Mouse (Mus musculus) liver, embryonic 14.5 days (tissue): ENCODE measurements at regions not wholly inside any gene's neighbourhood (a gene's known extent, or its start where the extent isn't known, plus 50 kb on each side); places are given as distances from the start of the nearest gene placed in this dataset.

Source experiments
- ATAC-seq: fragments of 200-750 bp; cut with Nextera tagmentation; 2 replicates; pipeline ENCODE4 v1.8.0; 2017; ENCODE audit warnings: moderate number of reproducible peaks, mild to moderate bottlenecking, moderate library complexity; ENCODE audit not compliant: insufficient read depth
- DNase-seq, 3 experiments: peaks; one replicate each; pipeline ENCODE4 v3.0.0-alpha.2; 2012 to 2013; ENCODE audit warnings: low read depth in 3 of 3, low spot score in 3 of 3
- H3K27ac ChIP-seq: fragments of 300-500 bp; sonication (generic); 2 replicates; pipeline ENCODE4 v1.5.1; 2014; ENCODE audit warnings: moderate library complexity, mild to moderate bottlenecking, control low read depth, inconsistent platforms
- H3K27me3 ChIP-seq: fragments of 300-500 bp; sonication (generic); 2 replicates; pipeline ENCODE4 v1.6.1; 2014; ENCODE audit warnings: mild to moderate bottlenecking, low read length, moderate library complexity; ENCODE audit not compliant: control insufficient read depth, insufficient read depth
- H3K36me3 ChIP-seq: fragments of 300-500 bp; sonication (generic); replicated peaks from 2 replicates; pipeline ENCODE4 v1.6.1; 2014; ENCODE audit warnings: low read depth; ENCODE audit not compliant: control insufficient read depth, insufficient read depth
- H3K4me1 ChIP-seq, 2 experiments: fragments of 200-500 bp in 1 of 2; fragments of 300-500 bp in 1 of 2; sonication (generic) in 1 of 2; replicated peaks; 2 replicates each; pipeline ENCODE4 v1.6.1; 2012 to 2014; ENCODE audit warnings: antibody characterized with exemption in 1 of 2, inconsistent platforms in 1 of 2, low read length in 1 of 2; ENCODE audit not compliant: control insufficient read depth in 2 of 2, insufficient read depth in 2 of 2
- H3K4me2 ChIP-seq: fragments of 300-500 bp; sonication (generic); 2 replicates; pipeline ENCODE4 v1.6.1; 2014; ENCODE audit warnings: low read depth, mild to moderate bottlenecking, control low read depth, moderate library complexity
- H3K4me3 ChIP-seq, 2 experiments: fragments of 200-500 bp in 1 of 2; fragments of 300-500 bp in 1 of 2; sonication (generic) in 1 of 2; 2 replicates each; pipeline ENCODE4 v1.5.1; 2012 to 2014; ENCODE audit warnings: low read depth in 2 of 2, low read length in 2 of 2, mild to moderate bottlenecking in 2 of 2, control low read depth in 1 of 2, inconsistent platforms in 1 of 2, moderate library complexity in 1 of 2; ENCODE audit not compliant: insufficient read depth in 1 of 2
- H3K9ac ChIP-seq: fragments of 300-500 bp; sonication (generic); replicated peaks from 2 replicates; pipeline ENCODE4 v1.6.1; 2014; ENCODE audit warnings: mild to moderate bottlenecking, control low read depth, moderate library complexity
- H3K9me3 ChIP-seq: fragments of 300-500 bp; sonication (generic); 2 replicates; pipeline ENCODE4 v1.6.1; 2016; ENCODE audit warnings: low read length, mixed read lengths; ENCODE audit not compliant: control insufficient read depth
- CTCF ChIP-seq: IDR thresholded peaks from 2 replicates; pipeline ENCODE4 v1.5.1; 2016; ENCODE audit warnings: antibody characterized with exemption, low read depth, control low read depth
- EP300 ChIP-seq: IDR thresholded peaks from 2 replicates; pipeline ENCODE4 v1.6.1; 2016; ENCODE audit warnings: antibody characterized with exemption, low read depth
- WGBS: fragments of 180-500 bp; shearing (Covaris S2); extraction: QIAGEN DNeasy Blood & Tissue Kit; methylation state at CpG from one replicate; pipeline ENCODE4 v1.1.7; 2014; ENCODE audit not compliant: insufficient replicate concordance; 5-methylcytosine and 5-hydroxymethylcytosine counted together

DNA sequence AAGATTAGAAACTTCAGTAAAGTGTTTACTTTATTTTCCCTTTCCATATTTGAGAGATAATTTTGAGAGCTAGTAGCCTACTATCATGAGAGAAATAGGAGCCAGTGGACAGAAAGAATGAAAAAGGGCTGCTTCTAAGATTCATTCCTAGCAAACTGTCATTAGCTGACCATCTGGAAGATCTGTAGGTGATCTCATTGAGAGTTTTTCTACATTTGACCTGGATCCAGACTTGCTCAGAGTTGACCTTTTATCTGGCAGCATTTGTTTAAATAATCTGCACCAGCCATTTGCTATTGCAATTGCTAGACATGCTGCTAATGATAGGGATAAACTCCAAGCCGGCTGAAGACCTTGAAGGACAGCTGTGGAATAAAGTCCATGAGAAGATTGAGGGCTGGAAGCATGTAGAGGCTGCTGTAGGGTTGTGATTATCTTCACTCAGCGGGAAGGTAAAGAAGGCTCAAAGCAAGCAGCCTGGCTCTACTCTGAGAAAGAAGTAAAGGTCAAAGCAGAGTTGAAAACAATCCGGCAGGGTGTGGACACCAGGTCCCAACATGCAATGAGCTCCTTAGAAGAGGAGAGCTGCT, 151.2 kb downstream of the Ankrd50 start:
- ATAC-seq = no peak

GRCm38 (mm10) chr3:38331169-38331568, 153.5 kb downstream of the Ankrd50 start:
- Histone ChIP-seq H3K4me1 (no peaks in the 10 kb centered on the region), H3K9me3 (no peaks in the 10 kb centered on the region), H3K27me3 (no peaks in the 10 kb centered on the region), H3K4me3 (no peak overlapping the region), H3K27ac (no peak overlapping the region), H3K4me2 (no peak overlapping the region), H3K36me3 (no peaks in the 10 kb centered on the region), H3K9ac (no peak overlapping the region)
- DNase-seq = no peak
- no peak for TF ChIP-seq EP300
- TF ChIP-seq CTCF = no peak
- ATAC-seq = no peak

More for the DNA sequence above, 151.2 kb downstream of the Ankrd50 start:
- TF ChIP-seq CTCF (no peak), EP300 (no peak)
- no peaks in the 10 kb centered on the region for H3K27me3 ChIP-seq
- no peak overlapping the region for H3K4me3 ChIP-seq
- H3K36me3 ChIP-seq = no peaks in the 10 kb centered on the region
- WGBS = 47% methylated on average over 3 of the region's 3 CpGs
- H3K9me3 ChIP-seq = no peaks in the 10 kb centered on the region
- DNase-seq = no peak
- H3K4me2 ChIP-seq = no peak overlapping the region
- H3K9ac ChIP-seq = no peak overlapping the region
- no peak overlapping the region for H3K27ac ChIP-seq
- no peaks in the 10 kb centered on the region for H3K4me1 ChIP-seq

GRCm38 (mm10) chr3:38327286-38327685, 157.4 kb downstream of the Ankrd50 start:
- no peaks in the 10 kb centered on the region for H3K9me3 ChIP-seq
- no peak overlapping the region for H3K27ac ChIP-seq
- no peaks in the 10 kb centered on the region for H3K27me3 ChIP-seq
- TF ChIP-seq EP300 = no peak
- no peak for TF ChIP-seq CTCF
- H3K4me3 ChIP-seq = no peak overlapping the region
- 50% methylated on average over 2 of the region's 2 CpGs for WGBS
- no peak overlapping the region for H3K4me2 ChIP-seq
- no peak overlapping the region for H3K9ac ChIP-seq
- no peaks in the 10 kb centered on the region for H3K4me1 ChIP-seq
- DNase-seq = no peak
- no peaks in the 10 kb centered on the region for H3K36me3 ChIP-seq
- ATAC-seq = no peak

DNA sequence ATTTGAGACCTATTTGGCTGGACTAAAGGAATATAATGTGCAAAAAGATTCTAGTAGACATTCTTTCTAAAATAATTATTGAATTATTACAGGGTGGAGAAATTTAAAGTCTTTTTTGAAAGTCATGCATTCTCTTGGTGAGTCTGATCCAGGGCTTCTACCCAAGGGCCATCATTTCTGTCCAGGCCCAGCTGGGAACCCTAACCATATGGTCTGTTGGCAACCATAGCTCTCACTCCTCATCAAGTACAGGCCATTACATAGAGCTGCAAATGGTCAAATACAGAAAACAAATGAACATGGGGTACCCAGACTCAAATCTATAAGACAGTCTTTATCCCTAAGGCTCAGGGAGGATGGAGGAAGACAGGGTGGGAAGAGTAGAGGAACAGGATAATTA, 158.4 kb downstream of the Ankrd50 start:
- Histone ChIP-seq H3K4me3 (no peak overlapping the region), H3K9ac (no peak overlapping the region), H3K27me3 (no peaks in the 10 kb centered on the region), H3K27ac (no peak overlapping the region), H3K4me2 (no peak overlapping the region), H3K36me3 (no peaks in the 10 kb centered on the region), H3K9me3 (no peaks in the 10 kb centered on the region), H3K4me1 (no peaks in the 10 kb centered on the region)
- no peak for DNase-seq
- TF ChIP-seq EP300 = no peak
- no peak for ATAC-seq

- ATAC-seq (no peak), DNase-seq (no peak)
- H3K27me3 ChIP-seq = no peaks in the 10 kb centered on the region
- no peak for TF ChIP-seq CTCF
- no peak for TF ChIP-seq EP300
- H3K27ac ChIP-seq = no peak overlapping the region
- no peaks in the 10 kb centered on the region for H3K4me1 ChIP-seq
- no peaks in the 10 kb centered on the region for H3K9me3 ChIP-seq
- H3K4me2 ChIP-seq = no peak overlapping the region
- 45% methylated on average over 2 of the region's 2 CpGs for WGBS
- no peak overlapping the region for H3K9ac ChIP-seq
- H3K4me3 ChIP-seq = no peak overlapping the region
- H3K36me3 ChIP-seq = no peaks in the 10 kb centered on the region
These were observed 160.0 kb downstream of the Ankrd50 start for GRCm38 (mm10) chr3:38324663-38325062.
